Mouse (Mus musculus) kidney, postnatal 25 days (tissue): ENCODE results near the gene Rgsl1.
"Not testable (repeated sequence)": the region's sequence is repeated elsewhere in the genome, so short reads cannot be mapped to it uniquely, and the experiment has no call there.

ENCODE experiments used
- DNase-seq, 2 experiments: peaks; one replicate each; pipeline ENCODE4 v3.0.0; 2021; ENCODE audit warnings: mixed read lengths in 2 of 2

Rgsl1 gene

GRCm38 (mm10) chr1:153844042-153844441 lies at the start of gene Rgsl1:
Gene Rgsl1 (minus strand): TSS chr1:153844142.
- no peak for DNase-seq

GRCm38 (mm10) chr1:153891442-153891841 lies 47.5 kb upstream of the Rgsl1 start, which contains the start of gene Teddm1a:
Gene Teddm1a (plus strand): TSS chr1:153891742.
- DNase-seq = no peak

GRCm38 (mm10) chr1:153890121-153890520 lies 46.2 kb upstream of the Rgsl1 start:
- DNase-seq = no peak

- no peak for DNase-seq
Observed at GRCm38 (mm10) chr1:153886024-153886633, 42.2 kb upstream of the Rgsl1 start.

GRCm38 (mm10) chr1:153880391-153880790 lies 36.4 kb upstream of the Rgsl1 start:
- DNase-seq = not testable (repeated sequence)

GRCm38 (mm10) chr1:153874045-153874444 lies 30.1 kb upstream of the Rgsl1 start, which contains the start of gene Teddm1b:
Gene Teddm1b (plus strand): TSS chr1:153874345.
- no peak for DNase-seq

GRCm38 (mm10) chr1:153855946-153856345 lies 12.0 kb upstream of the Rgsl1 start:
- DNase-seq = no peak

- not testable (repeated sequence) for DNase-seq
Observed at GRCm38 (mm10) chr1:153852696-153853095, 8.8 kb upstream of the Rgsl1 start.

- DNase-seq = no peak
Observed at GRCm38 (mm10) chr1:153846867-153847266, 2.9 kb upstream of the Rgsl1 start.

GRCm38 (mm10) chr1:153846420-153846819 lies 2.5 kb upstream of the Rgsl1 start:
- DNase-seq = no peak

- DNase-seq = no peak
Observed at GRCm38 (mm10) chr1:153842121-153842740, 1.7 kb downstream of the Rgsl1 start.

GRCm38 (mm10) chr1:153836036-153836435 lies 7.9 kb downstream of the Rgsl1 start:
- no peak for DNase-seq

- DNase-seq = no peak
Observed at GRCm38 (mm10) chr1:153830746-153831145, 13.2 kb downstream of the Rgsl1 start.

- no peak for DNase-seq
Observed at GRCm38 (mm10) chr1:153820216-153820615, 23.7 kb downstream of the Rgsl1 start.

- DNase-seq = no peak
Observed at GRCm38 (mm10) chr1:153814278-153814677, 29.7 kb downstream of the Rgsl1 start.

GRCm38 (mm10) chr1:153807390-153807993 lies 36.5 kb downstream of the Rgsl1 start:
- DNase-seq = peak; percentile 49 to 82

- no peak for DNase-seq
Observed at GRCm38 (mm10) chr1:153803530-153803929, 40.4 kb downstream of the Rgsl1 start.

- no peak for DNase-seq
Observed at GRCm38 (mm10) chr1:153802691-153803090, 41.3 kb downstream of the Rgsl1 start.

GRCm38 (mm10) chr1:153794241-153794640 lies 49.7 kb downstream of the Rgsl1 start:
- no peak for DNase-seq

GRCm38 (mm10) chr1:153790708-153791107 lies 53.2 kb downstream of the Rgsl1 start:
- DNase-seq = no peak

- no peak for DNase-seq
Observed at GRCm38 (mm10) chr1:153785608-153786007, 58.3 kb downstream of the Rgsl1 start.

- no peak for DNase-seq
Observed at GRCm38 (mm10) chr1:153783339-153783738, 60.6 kb downstream of the Rgsl1 start.

GRCm38 (mm10) chr1:153778205-153778604 lies 65.7 kb downstream of the Rgsl1 start:
- no peak for DNase-seq

- no peak for DNase-seq
Observed at GRCm38 (mm10) chr1:153776257-153776656, 67.7 kb downstream of the Rgsl1 start.
